Mouse (Mus musculus) megakaryocyte, embryonic 14.5 days (primary cell): Measurements from ENCODE around the gene Mup7. TPM values are rescaled to one million over a fixed set of nuclear protein-coding genes. Genes with fewer than 3 reads are reported as not detected.
"Not testable (repeated sequence)": the region's sequence is repeated elsewhere in the genome, so short reads cannot be mapped to it uniquely, and the experiment has no call there.

ENCODE experiments used
- H3K27me3 ChIP-seq: replicated peaks from 2 replicates; pipeline ENCODE3; 2012; ENCODE audit warnings: inconsistent platforms
- H3K36me3 ChIP-seq: replicated peaks from 2 replicates; pipeline ENCODE3; 2012; ENCODE audit warnings: low read length, inconsistent platforms, mixed read lengths
- H3K4me1 ChIP-seq: 2 replicates; pipeline ENCODE4 v1.6.1; 2012; ENCODE audit warnings: inconsistent platforms
- H3K4me3 ChIP-seq: replicated peaks from 2 replicates; pipeline ENCODE3; 2012; ENCODE audit warnings: moderate library complexity, mild to moderate bottlenecking, inconsistent platforms
- H3K9me3 ChIP-seq: 2 replicates; pipeline ENCODE4 v1.6.1; 2012; ENCODE audit warnings: inconsistent platforms
- polyA plus RNA-seq: library from polyadenylated mRNA; stranded (reverse); fragments of >175 nt; gene quantifications from 2 replicates; pipeline ENCODE4 v1.2.3, GENCODE M21; 2012; ENCODE audit warnings: low replicate concordance; ENCODE audit not compliant: insufficient read depth

Gene Mup7
- polyA plus RNA-seq, result not detected in 2 replicates

DNA sequence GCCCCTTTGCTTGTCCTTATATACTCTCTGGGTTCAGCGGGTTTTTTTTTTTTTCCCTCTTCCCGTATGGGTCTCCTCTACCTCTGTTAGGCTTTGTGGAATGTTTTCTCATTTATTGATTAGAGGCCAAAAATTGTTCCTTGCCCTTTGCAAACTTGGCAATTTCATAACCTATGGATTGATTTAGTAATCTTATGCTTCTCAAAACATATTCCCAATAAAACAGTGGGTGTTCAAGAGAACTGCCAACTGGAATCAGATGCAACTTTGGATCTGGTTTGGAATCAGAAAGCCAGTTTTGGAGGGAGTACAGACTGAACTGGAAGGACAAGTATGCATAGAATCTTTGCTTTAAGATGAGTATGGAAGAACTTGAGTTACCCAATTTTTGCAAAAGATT, at the start of gene Mup7:
Gene Mup7, minus strand, starts transcription at position 101 of the 400 bp plus-strand sequence.
- H3K4me1 ChIP-seq, H3K27me3 ChIP-seq, H3K9me3 ChIP-seq, H3K36me3 ChIP-seq, H3K4me3 ChIP-seq: not testable (repeated sequence)

GRCm38 (mm10) chr4:60079865-60080264, 9.6 kb upstream of the Mup7 start:
- not testable (repeated sequence) for H3K36me3 ChIP-seq, H3K4me3 ChIP-seq, H3K9me3 ChIP-seq, H3K4me1 ChIP-seq, H3K27me3 ChIP-seq

DNA sequence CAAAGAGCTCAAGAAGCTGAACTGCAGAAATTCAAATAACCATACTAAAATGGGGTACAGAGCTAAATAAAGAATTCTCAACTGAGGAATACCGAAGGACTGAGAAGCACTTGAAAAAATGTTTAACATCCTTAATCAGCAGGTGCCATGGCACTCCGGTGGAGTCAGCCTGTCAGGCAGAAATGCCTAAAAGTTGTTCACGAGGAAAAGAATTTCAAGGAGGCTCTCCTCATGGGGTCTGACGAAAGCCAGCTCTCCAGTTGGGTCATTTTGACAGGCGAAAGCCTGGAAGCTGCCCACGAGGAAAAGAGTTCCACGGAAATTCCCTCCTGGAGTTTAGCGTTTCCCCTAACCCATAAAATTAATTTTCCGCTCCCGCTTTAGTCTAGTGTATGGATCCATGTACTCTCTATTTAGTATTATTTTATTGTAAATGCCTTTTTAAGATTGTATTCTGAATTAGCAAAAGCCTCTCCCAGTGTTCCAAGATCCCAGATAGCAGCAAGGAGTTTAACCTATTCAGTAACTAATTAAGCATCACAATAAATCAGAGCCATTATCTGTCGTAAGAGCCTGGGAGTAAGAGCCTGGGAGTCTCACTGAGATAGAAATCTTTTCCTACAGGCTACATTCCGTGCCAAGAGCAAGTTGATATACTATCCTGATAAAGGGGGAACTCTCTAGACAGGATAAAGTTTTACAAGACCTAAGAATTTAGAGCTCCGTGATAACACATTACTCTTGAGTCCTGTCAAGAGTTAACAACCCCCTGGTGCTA, 40.8 kb downstream of the Mup7 start:
- not testable (repeated sequence) for H3K36me3 ChIP-seq, H3K4me1 ChIP-seq, H3K9me3 ChIP-seq, H3K4me3 ChIP-seq, H3K27me3 ChIP-seq

DNA sequence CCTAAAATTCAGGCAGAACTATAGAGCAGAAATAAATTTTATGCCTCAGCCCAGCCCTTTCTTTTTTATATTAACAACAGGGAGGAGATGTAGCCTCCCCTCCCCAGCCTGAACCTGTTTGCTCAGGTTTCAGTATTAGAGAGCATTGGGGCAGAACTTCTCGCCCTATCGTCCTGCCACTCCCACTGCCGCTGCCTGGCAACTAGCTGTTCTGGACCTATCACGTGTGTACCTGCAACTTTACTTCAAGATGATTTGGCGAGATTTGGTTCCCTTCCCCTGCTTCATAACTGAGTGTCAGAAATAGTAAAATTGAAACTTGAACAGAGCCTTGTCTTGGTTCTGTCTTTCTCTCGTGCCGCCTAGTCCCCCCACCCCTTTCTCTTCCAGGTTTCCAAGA, 50.1 kb downstream of the Mup7 start:
- not testable (repeated sequence) for H3K27me3 ChIP-seq, H3K4me1 ChIP-seq, H3K9me3 ChIP-seq, H3K36me3 ChIP-seq, H3K4me3 ChIP-seq

Other genes with a start within 250 kb of the Mup7 start
- gene Slc46a2, start 155.4 kb downstream of the Mup7 start, polyA plus RNA-seq, result not detected in 2 replicates
- gene Mup4, start 109.8 kb downstream of the Mup7 start, polyA plus RNA-seq, result not detected in 2 replicates
- not detected in 2 replicates for gene Mup6, start 106.2 kb downstream of the Mup7 start, polyA plus RNA-seq
- gene Mup2, start 83.8 kb upstream of the Mup7 start, polyA plus RNA-seq, result not detected in 2 replicates
- gene Mup8, start 152.1 kb upstream of the Mup7 start, polyA plus RNA-seq, result not detected in 2 replicates